Mouse (Mus musculus) MEL (cell line): Measurements from ENCODE around the gene Ankrd54. TPM values are rescaled to one million over a fixed set of nuclear protein-coding genes. Genes with fewer than 3 reads are reported as not detected.

Source experiments
- DNase-seq: peaks from one replicate; pipeline ENCODE4 v3.0.0; 2011; ENCODE audit warnings: low read depth, low spot score
- H3K27ac ChIP-seq: 2 replicates; pipeline ENCODE4 v1.5.1; 2012; ENCODE audit warnings: low read depth, mild to moderate bottlenecking, control low read depth, low read length, moderate library complexity; ENCODE audit not compliant: control insufficient read depth
- H3K27me3 ChIP-seq, 2 experiments: fragments of 150-350 bp in 1 of 2; sonication (generic) in 1 of 2; 2 replicates each; pipeline ENCODE4 v1.6.1; 2012; ENCODE audit warnings: low read length in 2 of 2, mild to moderate bottlenecking in 2 of 2, improper control_type of control experiment in 1 of 2, moderate library complexity in 1 of 2; ENCODE audit not compliant: insufficient read depth in 2 of 2, control insufficient read depth in 1 of 2
- H3K36me3 ChIP-seq, 2 experiments: 2 replicates each; pipeline ENCODE4 v1.6.1; 2012 to 2014; ENCODE audit warnings: low read length in 2 of 2, improper control_type of control experiment in 1 of 2, inconsistent platforms in 1 of 2, mild to moderate bottlenecking in 1 of 2; ENCODE audit not compliant: insufficient read depth in 2 of 2, control insufficient read depth in 1 of 2
- H3K4me1 ChIP-seq, 2 experiments: fragments of 150-350 bp in 1 of 2; sonication (generic) in 1 of 2; 2 replicates each; pipeline ENCODE4 v1.6.1; 2012; ENCODE audit warnings: low read length in 2 of 2, improper control_type of control experiment in 1 of 2, mild to moderate bottlenecking in 1 of 2; ENCODE audit not compliant: insufficient read depth in 2 of 2, control insufficient read depth in 1 of 2
- H3K4me3 ChIP-seq, 2 experiments: fragments of 150-350 bp in 1 of 2; sonication (generic) in 1 of 2; 2 replicates each; pipeline ENCODE4 v1.5.1; 2012; ENCODE audit warnings: low read depth in 2 of 2, low read length in 2 of 2, mild to moderate bottlenecking in 2 of 2, moderate library complexity in 2 of 2, control low read depth in 1 of 2, improper control_type of control experiment in 1 of 2; ENCODE audit not compliant: control insufficient read depth in 1 of 2, insufficient read depth in 1 of 2
- H3K79me2 ChIP-seq: 2 replicates; pipeline ENCODE4 v1.6.1; 2012; ENCODE audit warnings: mild to moderate bottlenecking, low read length, moderate library complexity; ENCODE audit not compliant: control insufficient read depth, poor library complexity, insufficient read depth
- H3K9ac ChIP-seq: 2 replicates; pipeline ENCODE4 v1.6.1; 2012; ENCODE audit warnings: low read depth, mild to moderate bottlenecking, control low read depth, low read length, moderate library complexity; ENCODE audit not compliant: control insufficient read depth, poor library complexity, severe bottlenecking
- H3K9me3 ChIP-seq: fragments of 150-350 bp; sonication (generic); replicated peaks from 2 replicates; pipeline ENCODE4 v1.6.1; 2012; ENCODE audit warnings: mild to moderate bottlenecking, low read length, improper control_type of control experiment, moderate library complexity; ENCODE audit not compliant: insufficient read depth
- BHLHE40 ChIP-seq: IDR thresholded peaks from 2 replicates; pipeline ENCODE4 v1.6.1; 2012; ENCODE audit warnings: low read depth, mild to moderate bottlenecking, inconsistent platforms, low read length, improper control_type of control experiment, borderline replicate concordance
- CHD1 ChIP-seq: IDR thresholded peaks from 2 replicates; pipeline ENCODE4 v1.6.1; 2012; ENCODE audit warnings: low read depth, mild to moderate bottlenecking, inconsistent platforms, low read length, improper control_type of control experiment
- CHD2 ChIP-seq: IDR thresholded peaks from 2 replicates; pipeline ENCODE4 v1.6.1; 2011; ENCODE audit warnings: low read length, improper control_type of control experiment
- CTCF ChIP-seq, 3 experiments: IDR thresholded peaks in 2 of 3; conservative IDR thresholded peaks in 1 of 3; 2 replicates each; pipeline ENCODE4 v1.5.1; 2011 to 2012; ENCODE audit warnings: low read length in 3 of 3, low read depth in 2 of 3, mild to moderate bottlenecking in 2 of 3, improper control_type of control experiment in 1 of 3, inconsistent platforms in 1 of 3, mixed read lengths in 1 of 3, moderate library complexity in 1 of 3; ENCODE audit not compliant: control insufficient read depth in 1 of 3, insufficient read depth in 1 of 3, poor library complexity in 1 of 3, severe bottlenecking in 1 of 3
- EP300 ChIP-seq, 2 experiments: IDR thresholded peaks; 2 replicates each; pipeline ENCODE4 v1.6.1; 2011; ENCODE audit warnings: improper control_type of control experiment in 2 of 2, low read length in 2 of 2, low read depth in 1 of 2, mild to moderate bottlenecking in 1 of 2
- ETS1 ChIP-seq: IDR thresholded peaks from 2 replicates; pipeline ENCODE4 v1.6.1; 2012; ENCODE audit warnings: low read depth, mild to moderate bottlenecking, inconsistent platforms, low read length, improper control_type of control experiment, moderate library complexity
- GATA1 ChIP-seq: IDR thresholded peaks from 2 replicates; pipeline ENCODE4 v1.6.1; 2011; ENCODE audit warnings: low read depth, low read length, improper control_type of control experiment
- HCFC1 ChIP-seq: IDR thresholded peaks from 2 replicates; pipeline ENCODE4 v1.6.1; 2012; ENCODE audit warnings: low read depth, mild to moderate bottlenecking, inconsistent platforms, low read length, improper control_type of control experiment, moderate library complexity
- JUND ChIP-seq: IDR thresholded peaks from 2 replicates; pipeline ENCODE4 v1.6.1; 2011; ENCODE audit warnings: low read depth, mild to moderate bottlenecking, improper control_type of control experiment, low read length
- KAT2A ChIP-seq: conservative IDR thresholded peaks from 2 replicates; pipeline ENCODE4 v1.6.1; 2012; ENCODE audit warnings: low read depth, low read length, improper control_type of control experiment, inconsistent platforms
- MAFK ChIP-seq: IDR thresholded peaks from 2 replicates; pipeline ENCODE4 v1.6.1; 2011; ENCODE audit warnings: low read depth, mild to moderate bottlenecking, low read length, improper control_type of control experiment, borderline replicate concordance
- MAX ChIP-seq: IDR thresholded peaks from 2 replicates; pipeline ENCODE4 v1.6.1; 2011; ENCODE audit warnings: low read length, improper control_type of control experiment
- MAZ ChIP-seq: IDR thresholded peaks from 2 replicates; pipeline ENCODE4 v1.6.1; 2012; ENCODE audit warnings: low read depth, mild to moderate bottlenecking, inconsistent platforms, low read length, improper control_type of control experiment
- MEF2A ChIP-seq: IDR thresholded peaks from 2 replicates; pipeline ENCODE4 v1.6.1; 2014; ENCODE audit warnings: low read depth, mild to moderate bottlenecking, inconsistent platforms, low read length, improper control_type of control experiment; ENCODE audit not compliant: poor library complexity, insufficient replicate concordance, severe bottlenecking; ENCODE audit errors: extremely low read depth
- MXI1 ChIP-seq: IDR thresholded peaks from 2 replicates; pipeline ENCODE4 v1.6.1; 2011; ENCODE audit warnings: mild to moderate bottlenecking, low read depth, low read length, improper control_type of control experiment
- MYB ChIP-seq: IDR thresholded peaks from 2 replicates; pipeline ENCODE4 v1.6.1; 2011; ENCODE audit warnings: mild to moderate bottlenecking, low read depth, low read length, improper control_type of control experiment
- NELFE ChIP-seq: IDR thresholded peaks from 2 replicates; pipeline ENCODE4 v1.6.1; 2011; ENCODE audit warnings: low read depth, low read length, improper control_type of control experiment
- NRF1 ChIP-seq: IDR thresholded peaks from 2 replicates; pipeline ENCODE4 v1.6.1; 2014; ENCODE audit warnings: low read depth, mild to moderate bottlenecking, inconsistent platforms, low read length, improper control_type of control experiment, moderate library complexity; ENCODE audit not compliant: poor library complexity, insufficient read depth, severe bottlenecking
- POLR2A ChIP-seq, 2 experiments: IDR thresholded peaks; 2 replicates each; pipeline ENCODE4 v1.6.1; 2011 to 2012; ENCODE audit warnings: low read length in 2 of 2, mild to moderate bottlenecking in 2 of 2, control low read depth in 1 of 2, improper control_type of control experiment in 1 of 2, low read depth in 1 of 2, moderate library complexity in 1 of 2; ENCODE audit not compliant: control insufficient read depth in 1 of 2, insufficient read depth in 1 of 2, poor library complexity in 1 of 2
- POLR2AphosphoS2 ChIP-seq: IDR thresholded peaks from 2 replicates; pipeline ENCODE4 v1.6.1; 2011; ENCODE audit warnings: low read length, improper control_type of control experiment
- POLR2AphosphoS5 ChIP-seq: IDR thresholded peaks from 2 replicates; pipeline ENCODE4 v1.6.1; 2012; ENCODE audit warnings: low read depth, borderline replicate concordance, mild to moderate bottlenecking, inconsistent platforms, low read length, moderate library complexity, mixed read lengths
- RAD21 ChIP-seq: IDR thresholded peaks from 2 replicates; pipeline ENCODE4 v1.6.1; 2011; ENCODE audit warnings: mild to moderate bottlenecking, low read depth, low read length, improper control_type of control experiment
- RCOR1 ChIP-seq: IDR thresholded peaks from 2 replicates; pipeline ENCODE4 v1.6.1; 2012; ENCODE audit warnings: low read depth, mild to moderate bottlenecking, inconsistent platforms, low read length, improper control_type of control experiment
- SIN3A ChIP-seq: IDR thresholded peaks from 2 replicates; pipeline ENCODE4 v1.6.1; 2012; ENCODE audit warnings: low read length, improper control_type of control experiment, inconsistent platforms
- ZC3H11A ChIP-seq: IDR thresholded peaks from 2 replicates; pipeline ENCODE4 v1.6.1; 2012; ENCODE audit warnings: low read depth, mild to moderate bottlenecking, inconsistent platforms, low read length, improper control_type of control experiment
- ZNF384 ChIP-seq: IDR thresholded peaks from 2 replicates; pipeline ENCODE4 v1.6.1; 2012; ENCODE audit warnings: low read depth, mild to moderate bottlenecking, inconsistent platforms, low read length, improper control_type of control experiment
- polyA plus RNA-seq, 2 experiments: library from polyadenylated mRNA; stranded (reverse) in 1 of 2; unstranded in 1 of 2; fragments of >175 nt in 1 of 2; fragments of >200 nt in 1 of 2; gene quantifications; 2 replicates each; pipeline versions ENCODE4 v1.2.1 to v1.2.4; 2012; ENCODE audit warnings: low replicate concordance in 2 of 2, low read depth in 1 of 2; ENCODE audit not compliant: insufficient read length in 2 of 2, insufficient read depth in 1 of 2, missing spikeins in 1 of 2
- total RNA-seq: library from RNA; depleted of rRNA; stranded (reverse); fragments of 300-350 nt; gene quantifications from 2 replicates; pipeline ENCODE4 v1.2.3, GENCODE M21; 2012

Gene Ankrd54
- total and polyA plus RNA-seq, 3 experiments, result 42.3 to 62.2 TPM; not detected in 1

- no peak overlapping the region for H3K9ac ChIP-seq
- no peak for DNase-seq
- H3K79me2 ChIP-seq, result peaks cover 3% of the 10 kb centered on the region; the same call in 1 of the 2 replicates
- H3K36me3 ChIP-seq, result no peaks in the 10 kb centered on the region
- no peaks in the 10 kb centered on the region; a peak in 1 of 4 replicates for H3K27me3 ChIP-seq
- no peak overlapping the region for H3K27ac ChIP-seq
- TF ChIP-seq CTCF (IDR thresholded peaks at IDR 0.05 in 2 of 3, conservative IDR thresholded peaks at IDR 0.05 in 1 of 3; ENCODE audit: control insufficient read depth in 1 of 3, insufficient read depth in 1 of 3, low read depth in 2 of 3, low read length in 3 of 3, poor library complexity in 1 of 3, severe bottlenecking in 1 of 3) (no peak), MAZ (no peak), CHD1 (no peak), MEF2A (no peak), NELFE (no peak), POLR2AphosphoS5 (no peak), MXI1 (no peak), MYB (no peak), CHD2 (no peak), BHLHE40 (no peak), MAFK (no peak), KAT2A (no peak), POLR2AphosphoS2 (no peak)
- 0 out of 4 replicates have a peak, but pooled peaks cover 0 to 4% of the 10 kb centered on the region in 2 experiments for H3K4me1 ChIP-seq
- H3K4me3 ChIP-seq, result no peak overlapping the region
- no peaks in the 10 kb centered on the region for H3K9me3 ChIP-seq
Observed at GRCm38 (mm10) chr15:79023366-79023765, 39.3 kb downstream of the Ankrd54 start.

GRCm38 (mm10) chr15:79022671-79023230 lies 39.9 kb downstream of the Ankrd54 start:
- Histone ChIP-seq H3K79me2 (peaks cover 3% of the 10 kb centered on the region; the same call in 1 of the 2 replicates), H3K36me3 (no peaks in the 10 kb centered on the region), H3K4me3 (no peak overlapping the region), H3K9me3 (no peaks in the 10 kb centered on the region), H3K9ac (no peak overlapping the region), H3K27ac (no peak overlapping the region), H3K27me3 (no peaks in the 10 kb centered on the region; a peak in 1 of 4 replicates), H3K4me1 (0 out of 4 replicates have a peak, but pooled peaks cover 0 to 4% of the 10 kb centered on the region in 2 experiments)
- TF ChIP-seq RAD21 (no peak), RCOR1 (no peak), HCFC1 (no peak), GATA1 (no peak), EP300 (IDR thresholded peaks at IDR 0.05; ENCODE audit: low read depth in 1 of 2, low read length in 2 of 2) (no peak), MEF2A (no peak), NRF1 (no peak), CTCF (IDR thresholded peaks at IDR 0.05 in 2 of 3, conservative IDR thresholded peaks at IDR 0.05 in 1 of 3; ENCODE audit: control insufficient read depth in 1 of 3, insufficient read depth in 1 of 3, low read depth in 2 of 3, low read length in 3 of 3, poor library complexity in 1 of 3, severe bottlenecking in 1 of 3) (no peak), ETS1 (no peak), MYB (no peak), ZC3H11A (no peak), MAX (no peak), SIN3A (no peak), JUND (no peak), ZNF384 (no peak), POLR2A (IDR thresholded peaks at IDR 0.05; ENCODE audit: control insufficient read depth in 1 of 2, insufficient read depth in 1 of 2, low read depth in 1 of 2, low read length in 2 of 2, poor library complexity in 1 of 2) (no peak), MAFK (no peak)
- no peak for DNase-seq
